22 mouse cellular contexts compared by ENCODE assay signal in genomic region chr19:51238181-51238523, GRCm38 (mm10).
DNase-seq lines count a peak whose midpoint lies in the region; ATAC-seq lines count a peak whose summit lies in the region.
"Had no signal": no experiment of that assay in that cellular context is flagged by ENCODE, and none has a peak within 500 bp of the region (broad histone marks: within the 10 kb centered on the region; RNA-seq: fewer than 3 reads in every experiment).

No protein-coding gene starts in this region.

- 0 out of 2 replicates have a peak overlapping the region, but pooled peaks have one; percentile 12 for H3K27ac ChIP-seq in kidney, embryonic 14.5 days (ENCODE audit: low read depth, low read length)
- H3K27ac ChIP-seq in kidney, embryonic 15.5 days = peak overlapping the region; percentile 58
- no peak overlapping the region for H3K27ac ChIP-seq in kidney, embryonic 16.5 days (ENCODE audit: low read length)

- no peaks in the 10 kb centered on the region for H3K27me3 ChIP-seq in kidney, embryonic 14.5 days (ENCODE audit: control insufficient read depth, insufficient read depth, low read length)
- H3K27me3 ChIP-seq in kidney, embryonic 15.5 days = no peaks in the 10 kb centered on the region
- H3K27me3 ChIP-seq in kidney, embryonic 16.5 days (ENCODE audit: insufficient read depth, low read length) = no peaks in the 10 kb centered on the region
- H3K27me3 ChIP-seq: CH12.LX, Patski had no signal

- DNase-seq in kidney, adult 9 months = no peak
- DNase-seq in kidney, postnatal 10 days = no peak
- DNase-seq in kidney, adult 11 months = no peak
- DNase-seq in retina, postnatal 1 day = peak; percentile 6
- DNase-seq in retina, embryonic 14.5 days (ENCODE audit: low spot score) = no peak
- DNase-seq: adrenal gland, adult 2 months; adrenal gland, adult 8-10 months; adrenal gland, postnatal 10 days; adrenal gland, postnatal 14 days; adrenal gland, postnatal 25 days; adrenal gland, postnatal 36 days; B cell, adult 2 months; cerebellum, adult 11 months; cerebellum, adult 11-12 months had no signal

- H3K9ac ChIP-seq in kidney, embryonic 14.5 days (ENCODE audit: low read depth, low read length) = no peak overlapping the region
- H3K9ac ChIP-seq in kidney, embryonic 15.5 days = no peak overlapping the region
- H3K9ac ChIP-seq in kidney, embryonic 16.5 days (replicated peaks; ENCODE audit: low read length) = no peak overlapping the region

- H3K36me3 ChIP-seq in kidney, embryonic 14.5 days (ENCODE audit: control insufficient read depth, insufficient read depth, low read length) = no peaks in the 10 kb centered on the region
- no peaks in the 10 kb centered on the region for H3K36me3 ChIP-seq in kidney, embryonic 15.5 days
- no peaks in the 10 kb centered on the region for H3K36me3 ChIP-seq in kidney, embryonic 16.5 days (ENCODE audit: insufficient read depth, low read length)
- H3K36me3 ChIP-seq: G1E had no signal

- H3K9me3 ChIP-seq in kidney, embryonic 14.5 days (ENCODE audit: control insufficient read depth, low read length) = no peaks in the 10 kb centered on the region
- H3K9me3 ChIP-seq in kidney, embryonic 15.5 days (replicated peaks) = no peaks in the 10 kb centered on the region
- H3K9me3 ChIP-seq in kidney, embryonic 16.5 days (ENCODE audit: low read length) = no peaks in the 10 kb centered on the region

- no peak overlapping the region for H3K4me2 ChIP-seq in kidney, embryonic 14.5 days (replicated peaks; ENCODE audit: low read depth, low read length)
- no peak overlapping the region for H3K4me2 ChIP-seq in kidney, embryonic 15.5 days
- no peak overlapping the region for H3K4me2 ChIP-seq in kidney, embryonic 16.5 days (replicated peaks; ENCODE audit: low read depth, low read length)

- no peaks in the 10 kb centered on the region for H3K4me1 ChIP-seq in kidney, embryonic 14.5 days (ENCODE audit: control insufficient read depth, insufficient read depth, low read length)
- H3K4me1 ChIP-seq in kidney, embryonic 15.5 days = no peaks in the 10 kb centered on the region
- H3K4me1 ChIP-seq in kidney, embryonic 16.5 days (ENCODE audit: insufficient read depth, low read length) = no peaks in the 10 kb centered on the region

- ATAC-seq in kidney, embryonic 14.5 days (ENCODE audit: low FRiP score, low TSS enrichment) = peak; percentile 64; the same call in 1 of the 2 replicates
- peak; percentile 60; the same call in 1 of the 2 replicates for ATAC-seq in kidney, embryonic 15.5 days (replicated peaks; ENCODE audit: low FRiP score)
- ATAC-seq in kidney, embryonic 16.5 days (ENCODE audit: low FRiP score, low TSS enrichment) = peak; percentile 69; the same call in 1 of the 2 replicates
- ATAC-seq: activated CD4-positive, CD25-positive, alpha-beta regulatory T cell, adult 4 months; CD4-positive, CD25-positive, alpha-beta regulatory T cell, adult 4 months; Patski had no signal

- no peak overlapping the region for H3K4me3 ChIP-seq in kidney, embryonic 14.5 days (ENCODE audit: low read length)
- H3K4me3 ChIP-seq in kidney, embryonic 15.5 days (replicated peaks) = no peak overlapping the region
- H3K4me3 ChIP-seq in kidney, embryonic 16.5 days (ENCODE audit: low read length) = no peak overlapping the region
